Mouse (Mus musculus) heart, embryonic 11.5 days (tissue): ENCODE measurements around the gene Tmem14c. TPM values are rescaled to one million over a fixed set of nuclear protein-coding genes. Genes with fewer than 3 reads are reported as not detected.

ENCODE experiments used
- ATAC-seq: fragments of 200-750 bp; cut with Nextera tagmentation; replicated peaks from 2 replicates; pipeline ENCODE4 v1.8.0; 2017; ENCODE audit warnings: moderate library complexity; ENCODE audit not compliant: insufficient number of reproducible peaks, low FRiP score, low TSS enrichment
- H3K27ac ChIP-seq: fragments of 300-500 bp; sonication (generic); 2 replicates; pipeline ENCODE4 v1.5.1; 2014; ENCODE audit warnings: mild to moderate bottlenecking, low read depth, low read length
- H3K27me3 ChIP-seq: fragments of 300-500 bp; sonication (generic); 2 replicates; pipeline ENCODE4 v1.6.1; 2014; ENCODE audit warnings: mild to moderate bottlenecking, low read length, mixed read lengths; ENCODE audit not compliant: control insufficient read depth, insufficient read depth
- H3K36me3 ChIP-seq: fragments of 300-500 bp; sonication (generic); 2 replicates; pipeline ENCODE4 v1.6.1; 2014; ENCODE audit warnings: mild to moderate bottlenecking, low read length, moderate library complexity, mixed read lengths; ENCODE audit not compliant: control insufficient read depth, insufficient read depth
- H3K4me1 ChIP-seq: fragments of 300-500 bp; sonication (generic); 2 replicates; pipeline ENCODE4 v1.6.1; 2014; ENCODE audit warnings: low read length; ENCODE audit not compliant: control insufficient read depth, insufficient read depth
- H3K4me2 ChIP-seq: fragments of 300-500 bp; sonication (generic); 2 replicates; pipeline ENCODE4 v1.6.1; 2014; ENCODE audit warnings: mild to moderate bottlenecking, moderate library complexity
- H3K4me3 ChIP-seq: fragments of 300-500 bp; sonication (generic); 2 replicates; pipeline ENCODE4 v1.5.1; 2014; ENCODE audit warnings: low read depth, low read length
- H3K9ac ChIP-seq: fragments of 300-500 bp; sonication (generic); 2 replicates; pipeline ENCODE4 v1.6.1; 2014; ENCODE audit warnings: mild to moderate bottlenecking, low read depth, low read length, moderate library complexity
- H3K9me3 ChIP-seq: fragments of 300-500 bp; sonication (generic); replicated peaks from 2 replicates; pipeline ENCODE4 v1.6.1; 2016; ENCODE audit warnings: low read length; ENCODE audit not compliant: control insufficient read depth
- WGBS: fragments of 180-500 bp; shearing (Covaris S2); extraction: QIAGEN DNeasy Blood & Tissue Kit; methylation state at CpG from one replicate; pipeline ENCODE4 v1.1.7; 2014; ENCODE audit not compliant: insufficient replicate concordance; 5-methylcytosine and 5-hydroxymethylcytosine counted together
- polyA plus RNA-seq: library from polyadenylated mRNA; unstranded; fragments of >200 nt; fragmentation: Nextera tagmentation; extraction: Ambion mirVana; gene quantifications from 2 replicates; pipeline ENCODE4 v1.2.1, GENCODE M21; 2014

Gene Tmem14c
- 302 and 305 TPM in 2 replicates for polyA plus RNA-seq

DNA sequence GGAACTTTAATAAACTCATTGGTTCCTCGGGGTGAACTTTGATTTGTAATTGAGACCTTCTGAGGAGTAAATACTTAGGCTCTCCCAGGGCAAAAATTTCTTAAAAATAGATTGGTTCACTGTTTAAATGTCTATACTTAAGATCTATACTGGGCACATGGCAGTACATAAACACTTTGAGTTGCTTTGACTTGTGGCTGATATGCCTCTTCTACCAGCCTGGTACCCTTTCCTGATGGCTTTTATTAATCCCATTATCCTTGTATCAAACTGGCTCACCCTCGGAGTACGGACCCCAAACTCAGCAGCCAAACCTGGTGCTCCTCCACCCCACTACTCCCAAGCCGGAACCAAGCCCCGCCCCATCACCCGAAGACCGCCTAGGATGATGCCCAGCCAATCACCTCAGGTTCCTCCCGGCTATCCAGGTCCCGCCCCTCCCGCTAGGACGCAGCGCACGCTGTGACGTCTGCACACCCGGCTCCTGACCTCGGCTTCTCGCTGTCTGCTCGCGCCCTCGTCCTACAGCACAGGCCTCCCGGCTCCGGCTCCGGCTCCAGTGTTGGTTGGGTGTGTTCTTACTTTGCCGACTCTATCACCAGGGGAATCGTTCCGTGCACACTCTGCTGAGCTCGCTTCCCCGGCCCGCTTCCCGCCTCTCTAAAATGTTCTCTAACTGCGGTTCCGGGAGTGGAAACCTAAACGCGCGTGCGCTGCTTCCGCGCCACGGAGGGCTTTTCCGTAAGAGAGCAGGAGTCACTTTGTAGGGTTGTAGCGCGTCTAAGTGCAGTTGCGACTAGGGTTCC is at the start of gene Tmem14c:
TSS of gene Tmem14c (plus strand) at position 464 of the 806 bp plus-strand sequence.
- ATAC-seq, result peak; percentile 92
- peaks cover 25% of the 10 kb centered on the region for H3K4me1 ChIP-seq
- peak within 1 kb of the TSS; percentile 89 for H3K9ac ChIP-seq
- H3K36me3 ChIP-seq, result peaks cover 24% of the 10 kb centered on the region
- H3K27ac ChIP-seq, result peak within 1 kb of the TSS; percentile 95
- H3K4me3 ChIP-seq, result peak within 1 kb of the TSS; percentile 72
- H3K4me2 ChIP-seq, result peak within 1 kb of the TSS; percentile 83
- H3K9me3 ChIP-seq, result no peaks in the 10 kb centered on the region
- under 1% methylated on average over 43 of the region's 43 CpGs for WGBS
- H3K27me3 ChIP-seq, result no peaks in the 10 kb centered on the region

DNA sequence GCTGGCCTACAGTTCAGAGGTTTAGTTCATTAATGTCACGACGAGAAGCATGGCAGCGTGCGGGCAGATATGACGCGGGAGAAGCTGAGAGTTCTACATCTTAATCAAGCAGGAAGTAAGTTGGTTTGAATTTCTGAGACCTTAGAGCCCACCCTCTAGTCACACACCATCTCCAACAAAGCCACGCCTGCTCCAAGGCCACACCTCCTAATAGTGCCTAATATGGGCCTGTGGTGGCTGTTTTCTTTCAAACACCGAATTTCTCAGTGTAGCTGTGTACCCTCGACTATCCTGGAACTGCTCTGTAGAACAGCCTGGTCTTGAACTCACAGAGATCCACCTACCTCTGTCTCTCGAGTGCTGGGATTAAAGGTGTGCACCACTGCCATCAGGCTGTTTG is 48.5 kb upstream of the Tmem14c start:
- Histone ChIP-seq H3K27ac (no peak overlapping the region), H3K36me3 (no peaks in the 10 kb centered on the region), H3K9ac (no peak overlapping the region), H3K4me3 (no peak overlapping the region), H3K9me3 (no peaks in the 10 kb centered on the region), H3K4me1 (no peaks in the 10 kb centered on the region), H3K27me3 (no peaks in the 10 kb centered on the region), H3K4me2 (no peak overlapping the region)
- 85% methylated on average over 10 of the region's 10 CpGs for WGBS
- ATAC-seq, result no peak

GRCm38 (mm10) chr13:40968564-40968963 is 47.5 kb upstream of the Tmem14c start:
- H3K4me1 ChIP-seq, result no peaks in the 10 kb centered on the region
- ATAC-seq, result no peak
- no peak overlapping the region for H3K9ac ChIP-seq
- no peaks in the 10 kb centered on the region for H3K36me3 ChIP-seq
- H3K27me3 ChIP-seq, result no peaks in the 10 kb centered on the region
- no peak overlapping the region for H3K4me2 ChIP-seq
- no peaks in the 10 kb centered on the region for H3K9me3 ChIP-seq
- H3K4me3 ChIP-seq, result no peak overlapping the region
- H3K27ac ChIP-seq, result no peak overlapping the region
- 56% methylated on average over 5 of the region's 5 CpGs for WGBS

GRCm38 (mm10) chr13:40969761-40970390 is 46.2 kb upstream of the Tmem14c start:
- H3K9me3 ChIP-seq, result no peaks in the 10 kb centered on the region
- H3K9ac ChIP-seq, result no peak overlapping the region
- H3K36me3 ChIP-seq, result no peaks in the 10 kb centered on the region
- H3K4me2 ChIP-seq, result no peak overlapping the region
- H3K27ac ChIP-seq, result no peak overlapping the region
- H3K27me3 ChIP-seq, result no peaks in the 10 kb centered on the region
- no peaks in the 10 kb centered on the region for H3K4me1 ChIP-seq
- WGBS, result 87% methylated on average over 4 of the region's 4 CpGs
- no peak for ATAC-seq
- H3K4me3 ChIP-seq, result no peak overlapping the region

DNA sequence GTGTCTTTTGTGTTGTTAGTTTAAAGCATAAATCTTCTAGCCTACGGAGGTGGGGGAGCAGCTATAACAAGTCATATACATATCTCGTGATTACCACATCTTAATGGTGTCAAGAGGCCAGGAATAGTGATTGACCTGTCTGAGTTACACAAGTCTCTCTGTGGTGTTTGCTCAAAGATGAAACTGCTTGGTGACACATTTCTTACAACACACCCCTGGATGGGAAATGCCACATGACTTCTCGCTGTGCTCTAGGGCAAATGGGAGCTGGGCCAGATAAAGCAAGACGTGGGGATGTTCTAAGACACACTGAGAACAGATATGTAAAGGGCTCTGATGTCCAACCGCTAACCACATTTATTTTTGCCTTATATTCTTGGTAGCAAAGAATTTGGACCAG is 44.8 kb upstream of the Tmem14c start:
- Histone ChIP-seq H3K9me3 (no peaks in the 10 kb centered on the region), H3K4me1 (no peaks in the 10 kb centered on the region), H3K27ac (no peak overlapping the region), H3K4me3 (no peak overlapping the region), H3K9ac (no peak overlapping the region), H3K27me3 (no peaks in the 10 kb centered on the region), H3K36me3 (no peaks in the 10 kb centered on the region), H3K4me2 (no peak overlapping the region)
- WGBS, result 80% methylated on average over 5 of the region's 5 CpGs
- ATAC-seq, result no peak

DNA sequence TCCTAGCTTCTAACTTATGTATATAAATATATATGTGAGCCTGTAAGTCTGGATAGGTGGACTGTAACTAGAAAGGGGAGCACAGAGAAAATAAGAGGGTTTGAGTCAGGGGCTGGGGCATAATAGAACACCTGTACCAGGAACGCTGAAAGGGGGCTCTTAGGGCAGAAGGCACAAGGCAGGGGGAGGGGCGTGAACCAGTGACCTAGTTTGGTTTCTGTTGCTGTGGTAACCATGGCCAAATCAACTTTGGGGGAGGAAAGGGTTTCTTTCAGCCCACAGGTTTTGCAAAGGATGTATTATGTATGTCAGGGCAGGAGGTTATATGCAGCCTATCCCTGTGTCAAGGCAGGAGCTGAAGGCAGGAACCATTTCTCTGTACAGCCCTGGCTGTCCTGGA is 44.3 kb upstream of the Tmem14c start:
- Histone ChIP-seq H3K27me3 (no peaks in the 10 kb centered on the region), H3K9me3 (no peaks in the 10 kb centered on the region), H3K4me1 (no peaks in the 10 kb centered on the region), H3K4me3 (no peak overlapping the region), H3K36me3 (no peaks in the 10 kb centered on the region), H3K9ac (no peak overlapping the region), H3K27ac (no peak overlapping the region), H3K4me2 (no peak overlapping the region)
- 66% methylated on average over 2 of the region's 2 CpGs for WGBS
- no peak for ATAC-seq

- Histone ChIP-seq H3K4me3 (no peak overlapping the region), H3K9me3 (no peaks in the 10 kb centered on the region), H3K36me3 (no peaks in the 10 kb centered on the region), H3K27me3 (no peaks in the 10 kb centered on the region), H3K4me2 (no peak overlapping the region), H3K4me1 (no peaks in the 10 kb centered on the region), H3K27ac (no peak overlapping the region), H3K9ac (no peak overlapping the region)
- no peak for ATAC-seq
- 87% methylated on average over 5 of the region's 5 CpGs for WGBS
Observed at GRCm38 (mm10) chr13:40972976-40973375, 43.1 kb upstream of the Tmem14c start.

GRCm38 (mm10) chr13:40977609-40978008 is 38.5 kb upstream of the Tmem14c start:
- WGBS, result 19% methylated on average over 7 of the region's 7 CpGs
- no peak for ATAC-seq

More at GRCm38 (mm10) chr13:40977609-40978008, 38.5 kb upstream of the Tmem14c start:
- H3K4me3 ChIP-seq, result no peak overlapping the region
- no peak overlapping the region for H3K9ac ChIP-seq
- H3K27me3 ChIP-seq, result no peaks in the 10 kb centered on the region
- H3K36me3 ChIP-seq, result no peaks in the 10 kb centered on the region
- no peaks in the 10 kb centered on the region for H3K4me1 ChIP-seq
- H3K4me2 ChIP-seq, result no peak overlapping the region
- no peak overlapping the region for H3K27ac ChIP-seq
- H3K9me3 ChIP-seq, result no peaks in the 10 kb centered on the region
